Mouse (Mus musculus) liver, embryonic 13.5 days (tissue): ENCODE results near the gene Tmem163. TPM values are rescaled to one million over a fixed set of nuclear protein-coding genes. Genes with fewer than 3 reads are reported as not detected.

Source experiments
- ATAC-seq: fragments of 200-750 bp; cut with Nextera tagmentation; 2 replicates; pipeline ENCODE4 v1.8.0; 2017; ENCODE audit warnings: low read depth, mild to moderate bottlenecking, moderate number of reproducible peaks, moderate library complexity
- DNase-seq: peaks from one replicate; pipeline ENCODE4 v3.0.0; 2022
- H3K27ac ChIP-seq: fragments of 300-500 bp; sonication (generic); 2 replicates; pipeline ENCODE4 v1.5.1; 2015; ENCODE audit warnings: moderate library complexity, mild to moderate bottlenecking, inconsistent platforms
- H3K27me3 ChIP-seq: fragments of 300-500 bp; sonication (generic); 2 replicates; pipeline ENCODE4 v1.6.1; 2015; ENCODE audit warnings: mild to moderate bottlenecking, inconsistent platforms
- H3K36me3 ChIP-seq: fragments of 300-500 bp; sonication (generic); 2 replicates; pipeline ENCODE4 v1.6.1; 2015; ENCODE audit warnings: mild to moderate bottlenecking, inconsistent platforms
- H3K4me1 ChIP-seq: fragments of 300-500 bp; sonication (generic); replicated peaks from 2 replicates; pipeline ENCODE4 v1.6.1; 2015; ENCODE audit warnings: inconsistent platforms
- H3K4me2 ChIP-seq: fragments of 300-500 bp; sonication (generic); 2 replicates; pipeline ENCODE4 v1.6.1; 2015; ENCODE audit warnings: inconsistent platforms, mild to moderate bottlenecking, moderate library complexity
- H3K4me3 ChIP-seq: fragments of 300-500 bp; sonication (generic); replicated peaks from 2 replicates; pipeline ENCODE4 v1.5.1; 2015; ENCODE audit warnings: mild to moderate bottlenecking, inconsistent platforms
- H3K9ac ChIP-seq: fragments of 300-500 bp; sonication (generic); 2 replicates; pipeline ENCODE4 v1.6.1; 2015; ENCODE audit warnings: mild to moderate bottlenecking, inconsistent platforms
- H3K9me3 ChIP-seq: fragments of 300-500 bp; sonication (generic); replicated peaks from 2 replicates; pipeline ENCODE4 v1.6.1; 2016; ENCODE audit warnings: inconsistent platforms
- whole genome bisulfite sequencing: fragments of 180-500 bp; shearing (Covaris S2); methylation state at CpG from one replicate; pipeline ENCODE4 v1.1.7; 2015; ENCODE audit not compliant: insufficient replicate concordance; 5-methylcytosine and 5-hydroxymethylcytosine counted together
- polyA plus RNA-seq: library from polyadenylated mRNA; unstranded; fragments of >200 nt; fragmentation: Nextera tagmentation; extraction: Ambion mirVana; gene quantifications from 2 replicates; pipeline ENCODE4 v1.2.1, GENCODE M21; 2015

Gene Tmem163
- polyA plus RNA-seq, 1 experiment from 2014 or later, result 0.51 TPM

GRCm38 (mm10) chr1:127676116-127676515, 3.2 kb downstream of the Tmem163 start:
- no peak overlapping the region for H3K4me2 ChIP-seq
- no peaks in the 10 kb centered on the region for H3K36me3 ChIP-seq
- DNase-seq (no peak), ATAC-seq (no peak)
- peaks cover 65% of the 10 kb centered on the region for H3K27me3 ChIP-seq
- H3K9me3 ChIP-seq, result no peaks in the 10 kb centered on the region
- H3K9ac ChIP-seq, result no peak overlapping the region
- H3K4me1 ChIP-seq, result peaks cover 16% of the 10 kb centered on the region
- H3K4me3 ChIP-seq, result no peak overlapping the region
- no peak overlapping the region for H3K27ac ChIP-seq
- WGBS, result 44% methylated on average over 12 of the region's 12 CpGs

- peaks cover 61% of the 10 kb centered on the region for H3K27me3 ChIP-seq
- no peak overlapping the region for H3K9ac ChIP-seq
- no peak overlapping the region for H3K4me3 ChIP-seq
- H3K9me3 ChIP-seq, result no peaks in the 10 kb centered on the region
- H3K4me1 ChIP-seq, result peaks cover 16% of the 10 kb centered on the region
- no peak overlapping the region for H3K4me2 ChIP-seq
- no peak overlapping the region for H3K27ac ChIP-seq
- 58% methylated on average over 1 of the region's 1 CpGs for WGBS
- no peak for DNase-seq
- H3K36me3 ChIP-seq, result no peaks in the 10 kb centered on the region
- ATAC-seq, result no peak
Measured at GRCm38 (mm10) chr1:127675253-127675652, 4.1 kb downstream of the Tmem163 start.

GRCm38 (mm10) chr1:127673221-127674050, 5.9 kb downstream of the Tmem163 start:
- H3K27ac ChIP-seq, result no peak overlapping the region
- H3K4me3 ChIP-seq, result no peak overlapping the region
- H3K9ac ChIP-seq, result no peak overlapping the region
- no peaks in the 10 kb centered on the region for H3K9me3 ChIP-seq
- ATAC-seq (no peak), DNase-seq (no peak)
- H3K36me3 ChIP-seq, result no peaks in the 10 kb centered on the region
- H3K4me2 ChIP-seq, result no peak overlapping the region
- peaks cover 43% of the 10 kb centered on the region for H3K27me3 ChIP-seq
- WGBS, result 71% methylated on average over 10 of the region's 10 CpGs
- peaks cover 16% of the 10 kb centered on the region for H3K4me1 ChIP-seq

GRCm38 (mm10) chr1:127668161-127668560, 11.2 kb downstream of the Tmem163 start:
- no peak overlapping the region for H3K4me3 ChIP-seq
- H3K27me3 ChIP-seq, result no peaks in the 10 kb centered on the region
- no peaks in the 10 kb centered on the region for H3K4me1 ChIP-seq
- no peaks in the 10 kb centered on the region for H3K36me3 ChIP-seq
- H3K9ac ChIP-seq, result no peak overlapping the region
- H3K9me3 ChIP-seq, result no peaks in the 10 kb centered on the region
- H3K4me2 ChIP-seq, result no peak overlapping the region
- DNase-seq (no peak), ATAC-seq (no peak)
- 80% methylated on average over 3 of the region's 3 CpGs for WGBS
- no peak overlapping the region for H3K27ac ChIP-seq

- H3K27me3 ChIP-seq, result no peaks in the 10 kb centered on the region
- H3K36me3 ChIP-seq, result no peaks in the 10 kb centered on the region
- no peak overlapping the region for H3K27ac ChIP-seq
- no peak overlapping the region for H3K4me3 ChIP-seq
- ATAC-seq, result no peak
- H3K9ac ChIP-seq, result no peak overlapping the region
- H3K4me1 ChIP-seq, result peaks cover 4% of the 10 kb centered on the region
- no peak for DNase-seq
- H3K4me2 ChIP-seq, result no peak overlapping the region
- 72% methylated on average over 8 of the region's 8 CpGs for WGBS
- no peaks in the 10 kb centered on the region for H3K9me3 ChIP-seq
Measured at GRCm38 (mm10) chr1:127667110-127667860, 12.1 kb downstream of the Tmem163 start.

GRCm38 (mm10) chr1:127666221-127666620, 13.1 kb downstream of the Tmem163 start:
- ATAC-seq (no peak), DNase-seq (no peak)
- 74% methylated on average over 6 of the region's 6 CpGs for WGBS
- H3K4me1 ChIP-seq, result peaks cover 13% of the 10 kb centered on the region
- no peaks in the 10 kb centered on the region for H3K36me3 ChIP-seq
- H3K27me3 ChIP-seq, result no peaks in the 10 kb centered on the region
- H3K9ac ChIP-seq, result no peak overlapping the region
- H3K4me2 ChIP-seq, result no peak overlapping the region
- no peaks in the 10 kb centered on the region for H3K9me3 ChIP-seq
- no peak overlapping the region for H3K4me3 ChIP-seq
- H3K27ac ChIP-seq, result no peak overlapping the region

GRCm38 (mm10) chr1:127662385-127663068, 16.8 kb downstream of the Tmem163 start:
- no peak overlapping the region for H3K27ac ChIP-seq
- no peak overlapping the region for H3K4me2 ChIP-seq
- no peaks in the 10 kb centered on the region for H3K27me3 ChIP-seq
- H3K9ac ChIP-seq, result no peak overlapping the region
- ATAC-seq, result peak; percentile 12; the same call in 1 of the 2 replicates
- H3K4me1 ChIP-seq, result peaks cover 17% of the 10 kb centered on the region
- no peak for DNase-seq
- 16% methylated on average over 13 of the region's 13 CpGs for WGBS
- H3K36me3 ChIP-seq, result no peaks in the 10 kb centered on the region
- H3K4me3 ChIP-seq, result no peak overlapping the region
- no peaks in the 10 kb centered on the region for H3K9me3 ChIP-seq

- no peak overlapping the region for H3K9ac ChIP-seq
- DNase-seq (no peak), ATAC-seq (peak; percentile 62)
- H3K27me3 ChIP-seq, result no peaks in the 10 kb centered on the region
- H3K4me2 ChIP-seq, result no peak overlapping the region
- H3K4me3 ChIP-seq, result no peak overlapping the region
- H3K27ac ChIP-seq, result no peak overlapping the region
- H3K9me3 ChIP-seq, result no peaks in the 10 kb centered on the region
- 34% methylated on average over 13 of the region's 13 CpGs for WGBS
- H3K4me1 ChIP-seq, result peaks cover 17% of the 10 kb centered on the region
- H3K36me3 ChIP-seq, result no peaks in the 10 kb centered on the region
Measured at GRCm38 (mm10) chr1:127661118-127662012, 18.0 kb downstream of the Tmem163 start.

GRCm38 (mm10) chr1:127651564-127651963, 27.8 kb downstream of the Tmem163 start:
- ATAC-seq (no peak), DNase-seq (no peak)
- 46% methylated on average over 2 of the region's 2 CpGs for WGBS
- Histone ChIP-seq H3K36me3 (no peaks in the 10 kb centered on the region), H3K4me1 (no peaks in the 10 kb centered on the region), H3K4me2 (no peak overlapping the region), H3K9me3 (no peaks in the 10 kb centered on the region), H3K4me3 (no peak overlapping the region), H3K27ac (no peak overlapping the region), H3K9ac (no peak overlapping the region), H3K27me3 (no peaks in the 10 kb centered on the region)

- no peaks in the 10 kb centered on the region for H3K36me3 ChIP-seq
- H3K9ac ChIP-seq, result no peak overlapping the region
- ATAC-seq (no peak), DNase-seq (no peak)
- no peak overlapping the region for H3K4me2 ChIP-seq
- no peaks in the 10 kb centered on the region for H3K27me3 ChIP-seq
- no peak overlapping the region for H3K27ac ChIP-seq
- WGBS, result 74% methylated on average over 12 of the region's 12 CpGs
- no peaks in the 10 kb centered on the region for H3K9me3 ChIP-seq
- no peaks in the 10 kb centered on the region for H3K4me1 ChIP-seq
- no peak overlapping the region for H3K4me3 ChIP-seq
Measured at GRCm38 (mm10) chr1:127642976-127643769, 36.2 kb downstream of the Tmem163 start.
